ENCODE assay signal across 18 mouse cellular contexts in the genomic region with DNA sequence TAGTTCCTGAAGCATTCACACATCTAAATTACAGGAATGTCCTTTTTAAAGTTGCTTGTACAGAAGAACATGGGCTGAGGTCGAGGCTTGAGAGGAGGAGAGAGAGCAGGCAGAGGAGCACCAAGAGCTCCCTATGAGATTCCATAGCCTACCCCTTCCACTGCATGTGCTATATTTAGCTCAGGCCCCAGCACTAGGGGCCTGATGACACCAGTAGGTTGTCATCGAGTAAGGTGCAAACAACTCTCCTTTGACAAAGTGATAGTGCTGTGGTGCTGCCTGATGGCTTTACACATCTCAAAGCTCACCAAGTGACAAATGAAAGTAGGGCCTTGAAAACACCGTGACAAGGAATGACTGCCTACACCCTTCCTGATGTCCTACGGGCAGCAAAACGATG.
"Had no signal": no experiment of that assay in that cellular context is flagged by ENCODE, and none has a peak within 500 bp of the region (broad histone marks: within the 10 kb centered on the region; RNA-seq: fewer than 3 reads in every experiment).

No protein-coding gene starts in this region.

- H3K36me3 ChIP-seq: limb, embryonic 12.5 days; liver, embryonic 13.5 days; lung, embryonic 15.5 days; midbrain, embryonic 15.5 days; neural tube, embryonic 13.5 days had no signal

- H3K4me1 ChIP-seq: limb, embryonic 12.5 days; liver, embryonic 13.5 days; lung, embryonic 15.5 days; megakaryocyte, embryonic 14.5 days; midbrain, embryonic 15.5 days; neural tube, embryonic 13.5 days had no signal

- H3K9me3 ChIP-seq: limb, embryonic 12.5 days; liver, embryonic 13.5 days; lung, embryonic 15.5 days; megakaryocyte, embryonic 14.5 days; midbrain, embryonic 15.5 days; neural tube, embryonic 13.5 days had no signal

- H3K27me3 ChIP-seq: limb, embryonic 12.5 days; liver, embryonic 13.5 days; lung, embryonic 15.5 days; megakaryocyte, embryonic 14.5 days; midbrain, embryonic 15.5 days; neural tube, embryonic 13.5 days had no signal

- H3K27ac ChIP-seq: kidney, postnatal 0 days; limb, embryonic 12.5 days; liver, embryonic 13.5 days; lung, embryonic 15.5 days; macrophage; midbrain, embryonic 15.5 days; neural tube, embryonic 13.5 days; stomach, postnatal 0 days had no signal

- DNase-seq: kidney, adult 9 months; kidney, postnatal 4 days; liver; liver, embryonic 13.5 days; liver, postnatal 0 days; lung, postnatal 14 days; retina, postnatal 1 day; right cerebral cortex, postnatal 4 days; thymus, postnatal 4 days had no signal

- H3K9ac ChIP-seq: limb, embryonic 12.5 days; liver, embryonic 13.5 days; liver, postnatal 0 days; lung, embryonic 15.5 days; midbrain, embryonic 15.5 days; neural tube, embryonic 13.5 days had no signal

- H3K4me3 ChIP-seq: limb, embryonic 12.5 days; liver, embryonic 13.5 days; lung, embryonic 15.5 days; megakaryocyte, embryonic 14.5 days; midbrain, embryonic 15.5 days; neural tube, embryonic 13.5 days had no signal

- ATAC-seq: liver, postnatal 0 days; midbrain, embryonic 15.5 days had no signal

- H3K4me2 ChIP-seq: limb, embryonic 12.5 days; liver, embryonic 13.5 days; lung, embryonic 15.5 days; midbrain, embryonic 11.5 days; midbrain, embryonic 15.5 days; neural tube, embryonic 13.5 days had no signal
